Mouse (Mus musculus) G1E-ER4 (cell line): ENCODE results near the gene Acer2. TPM values are rescaled to one million over a fixed set of nuclear protein-coding genes. Genes with fewer than 3 reads are reported as not detected.

Experiments
- GATA1 ChIP-seq: IDR thresholded peaks from one replicate; pipeline ENCODE4 v1.8.0; 2012; ENCODE audit warnings: low read length, inconsistent platforms
- polyA plus RNA-seq: library from polyadenylated mRNA; stranded (reverse); fragments of >175 nt; gene quantifications from 2 replicates; pipeline ENCODE4 v1.2.3, GENCODE M21; 2012

Gene Acer2
- polyA plus RNA-seq = not detected in 2 replicates

DNA sequence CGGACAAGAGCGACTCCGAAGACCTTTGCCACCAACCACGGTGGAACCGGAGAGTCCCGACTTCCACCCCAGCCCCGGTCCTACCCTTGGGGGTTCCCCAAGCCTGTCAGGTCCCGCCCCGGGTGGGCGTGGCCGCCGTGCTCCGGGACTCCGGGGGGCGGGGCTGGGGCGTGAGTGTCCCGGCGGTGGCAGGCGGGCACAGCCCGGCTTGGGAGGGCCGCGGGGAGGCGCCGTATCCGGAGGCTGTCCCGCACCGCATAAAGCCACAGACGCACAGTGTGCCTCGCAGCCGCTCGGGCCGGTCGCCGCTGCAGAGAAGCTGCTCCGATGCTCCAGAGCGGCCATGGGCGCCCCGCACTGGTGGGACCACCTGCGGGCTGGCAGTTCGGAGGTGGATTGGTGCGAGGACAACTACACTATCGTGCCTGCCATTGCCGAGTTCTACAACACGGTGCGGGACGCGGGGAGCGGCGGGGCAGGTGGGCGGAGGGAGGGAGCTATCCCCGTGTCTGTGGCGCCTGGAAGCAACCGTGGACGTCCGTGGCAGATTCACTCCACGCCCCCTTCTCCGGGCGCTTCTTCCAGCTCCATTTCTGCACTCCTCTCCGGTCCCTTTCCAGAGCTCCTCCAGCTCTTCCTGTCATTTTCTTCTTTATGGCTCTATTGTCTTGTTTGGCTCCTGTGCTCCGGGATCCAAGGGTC is at the start of gene Acer2:
TSS of gene Acer2 (plus strand) at position 251 of the 702 bp plus-strand sequence.
- no peak for TF ChIP-seq GATA1

DNA sequence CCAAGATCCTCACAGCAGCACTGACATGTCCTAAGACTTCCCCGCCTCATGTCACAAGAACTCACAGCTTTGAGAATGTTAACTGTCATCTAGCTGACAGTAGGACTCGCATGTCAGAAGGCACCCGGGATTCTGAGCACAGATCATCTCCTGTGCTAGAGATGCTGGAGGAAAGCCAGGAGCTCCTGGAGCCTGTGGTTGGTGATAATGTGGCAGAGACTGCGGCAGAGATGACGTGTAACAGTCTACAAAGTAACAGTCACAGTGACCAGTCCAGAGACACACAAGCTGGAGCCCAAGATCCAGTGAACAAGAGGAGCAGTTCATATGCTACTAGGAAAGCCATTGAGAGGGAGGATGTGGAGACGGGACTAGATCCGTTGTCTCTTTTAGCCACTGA is 49.1 kb upstream of the Acer2 start:
- TF ChIP-seq GATA1 = no peak

DNA sequence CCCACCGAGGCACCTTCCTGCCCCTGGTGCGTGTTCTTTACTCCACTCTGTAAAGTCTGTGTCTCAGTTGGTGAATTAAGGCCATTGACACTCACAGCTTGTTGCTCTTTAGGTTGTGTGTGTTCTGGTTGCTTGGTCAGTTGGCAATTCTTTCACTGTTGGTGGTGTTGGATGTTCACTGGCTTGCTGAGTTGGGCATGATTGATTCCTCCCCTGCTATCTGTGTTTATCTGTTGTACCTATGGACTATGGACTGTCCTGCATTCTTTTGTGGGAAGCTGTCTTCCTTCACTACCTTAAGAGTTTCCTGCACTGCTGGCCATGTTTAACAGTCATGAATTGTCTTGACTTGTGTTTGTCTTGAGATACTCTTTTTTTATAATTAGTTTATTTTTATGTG is 42.3 kb upstream of the Acer2 start:
- no peak for TF ChIP-seq GATA1

DNA sequence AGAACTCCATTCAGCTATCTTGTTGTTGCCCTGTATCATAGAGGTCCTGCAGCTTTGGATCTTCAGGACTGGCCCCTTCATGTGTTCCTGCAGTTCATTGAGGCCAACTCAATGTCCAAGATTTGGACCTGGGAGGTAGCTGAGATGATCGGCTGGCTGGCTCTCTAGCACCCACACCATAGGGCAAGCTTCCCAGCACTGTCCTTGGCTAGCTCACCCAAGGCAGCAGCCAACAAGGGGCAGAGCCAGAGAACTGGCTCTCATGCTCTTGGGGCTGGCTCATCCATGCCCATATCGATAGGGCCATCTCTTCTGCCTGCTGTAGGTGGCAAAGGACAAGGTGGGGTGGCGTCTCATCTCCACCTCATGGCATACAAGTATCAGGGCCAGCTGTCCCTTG is 28.8 kb upstream of the Acer2 start:
- no peak for TF ChIP-seq GATA1

DNA sequence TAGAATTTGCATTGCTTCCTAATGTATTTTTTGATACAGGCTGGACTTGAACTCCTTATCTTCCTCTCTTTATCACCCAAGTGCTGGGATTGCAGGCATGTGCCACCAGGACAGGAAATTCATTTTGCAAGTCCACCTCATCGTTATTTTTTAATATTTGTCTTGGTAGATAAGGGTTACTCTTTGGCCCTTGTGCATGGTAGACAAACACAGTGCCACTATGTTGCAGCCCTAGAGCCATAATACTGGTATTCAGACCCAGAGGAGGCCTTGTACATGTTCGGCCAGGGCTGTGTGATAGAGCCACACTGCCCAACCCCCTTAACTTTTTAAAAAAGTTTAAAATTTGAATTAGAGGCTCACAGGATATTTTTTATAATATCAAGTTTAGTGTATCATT is 26.9 kb upstream of the Acer2 start:
- TF ChIP-seq GATA1 = no peak

DNA sequence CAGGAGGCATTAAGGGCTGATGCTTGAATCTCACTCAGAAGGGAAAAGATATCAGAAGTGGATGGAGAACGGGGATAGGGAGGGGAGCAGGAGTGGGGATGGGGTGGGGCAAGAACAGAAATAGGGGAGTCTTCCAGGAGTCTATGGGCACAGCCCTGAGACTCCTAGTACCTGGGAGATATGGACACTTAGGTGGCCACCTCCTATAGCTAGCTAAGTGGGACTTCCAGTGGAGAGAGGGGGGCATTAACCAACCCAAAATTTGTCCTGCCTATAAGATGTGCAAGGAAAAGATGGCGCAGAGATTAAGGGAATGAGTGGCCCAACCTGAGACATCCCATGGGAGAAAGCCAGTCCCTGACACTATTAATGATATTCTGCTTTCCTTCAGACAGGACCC is 22.9 kb upstream of the Acer2 start:
- TF ChIP-seq GATA1 = no peak

DNA sequence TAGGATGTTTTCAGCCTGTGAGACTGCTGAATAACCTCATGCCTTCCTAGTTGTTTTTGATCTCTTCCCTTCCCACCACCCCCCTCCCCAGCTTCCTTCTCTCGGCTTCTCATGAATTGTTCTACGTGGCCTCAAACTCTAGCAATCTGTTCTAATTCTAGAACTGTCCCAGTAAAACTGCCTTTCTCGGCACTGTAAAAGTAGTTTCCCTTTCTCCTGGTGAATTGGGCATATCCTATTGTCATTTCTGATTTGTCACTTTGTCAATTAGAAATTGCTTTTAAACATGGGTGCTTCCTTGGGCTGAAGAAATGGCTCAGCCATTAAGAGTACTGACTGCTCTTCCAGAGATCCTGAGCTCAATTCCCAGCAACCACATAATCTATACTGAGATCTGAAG is 22.2 kb upstream of the Acer2 start:
- TF ChIP-seq GATA1 = no peak

DNA sequence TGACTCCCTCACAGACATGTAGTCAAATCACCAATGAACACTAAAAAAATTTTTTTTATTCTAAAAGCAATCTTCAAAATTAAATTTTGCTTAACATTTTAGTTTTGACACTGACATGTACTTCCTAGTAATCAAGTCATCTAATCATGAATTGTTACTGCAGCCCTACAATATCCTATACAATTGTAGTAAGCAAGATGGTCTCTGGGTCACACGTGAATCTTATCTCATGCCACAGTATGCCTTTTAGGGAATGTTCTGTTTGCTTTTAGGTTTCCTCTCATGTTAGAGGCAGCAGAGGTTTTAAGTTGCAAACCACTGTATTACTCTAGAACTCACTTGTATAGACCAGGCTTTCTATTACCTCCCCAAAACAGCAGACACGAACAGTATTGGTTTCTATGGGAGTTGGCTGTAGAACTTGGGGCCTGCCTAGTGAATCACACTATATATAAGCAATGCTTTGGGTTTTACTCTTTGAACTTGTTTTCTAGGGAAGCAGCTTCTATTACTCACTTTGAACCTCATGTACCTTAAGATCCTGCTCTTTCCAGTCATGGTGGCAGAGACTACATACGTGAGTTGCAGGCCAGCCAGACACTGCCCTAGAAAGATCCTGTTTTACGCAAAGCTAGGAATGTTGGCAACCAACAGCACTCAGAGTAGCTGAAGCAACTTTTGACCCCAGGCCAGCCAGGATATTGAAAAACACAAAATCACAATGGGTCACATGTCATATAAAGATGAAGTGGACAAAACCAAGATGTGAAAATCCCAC is 21.2 kb upstream of the Acer2 start:
- TF ChIP-seq GATA1 = no peak

DNA sequence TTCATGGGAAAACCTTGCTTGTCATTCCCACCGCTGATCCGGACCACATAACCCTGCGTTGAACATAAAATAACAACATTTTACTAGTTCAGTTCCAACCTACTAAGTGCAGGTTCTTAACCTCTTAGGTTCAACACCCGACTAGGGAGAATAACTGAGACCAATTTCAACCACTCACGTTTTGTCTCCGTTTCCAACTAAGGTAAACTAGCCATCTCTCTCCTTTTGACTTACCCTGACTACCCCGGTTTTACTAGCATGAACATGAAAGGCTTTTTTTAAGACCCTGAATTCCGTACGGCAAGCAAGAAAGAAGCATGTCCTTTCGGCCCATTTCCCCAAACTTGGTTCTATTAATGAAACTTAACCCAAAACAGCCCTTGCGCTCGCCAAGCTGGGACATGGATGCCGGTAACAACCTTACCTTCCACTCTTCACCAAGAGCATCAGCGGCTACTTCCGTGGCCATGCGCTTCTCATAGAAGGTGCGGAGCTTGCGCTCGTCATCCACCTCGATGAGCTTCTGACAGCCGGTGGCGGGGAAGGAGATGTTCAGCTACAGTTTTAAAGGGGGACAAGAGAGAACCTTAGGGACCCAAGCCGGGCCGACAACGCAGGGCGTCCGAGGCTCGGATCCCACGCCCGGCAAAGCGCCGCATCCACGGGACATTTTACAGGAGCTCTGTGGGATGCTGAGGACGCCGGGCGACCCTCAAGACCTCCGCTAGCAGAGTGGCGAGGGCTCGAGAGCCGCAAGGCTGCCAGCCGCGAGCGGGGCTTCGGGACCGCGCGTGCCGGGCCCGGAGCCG is 17.7 kb upstream of the Acer2 start:
- TF ChIP-seq GATA1 = no peak

DNA sequence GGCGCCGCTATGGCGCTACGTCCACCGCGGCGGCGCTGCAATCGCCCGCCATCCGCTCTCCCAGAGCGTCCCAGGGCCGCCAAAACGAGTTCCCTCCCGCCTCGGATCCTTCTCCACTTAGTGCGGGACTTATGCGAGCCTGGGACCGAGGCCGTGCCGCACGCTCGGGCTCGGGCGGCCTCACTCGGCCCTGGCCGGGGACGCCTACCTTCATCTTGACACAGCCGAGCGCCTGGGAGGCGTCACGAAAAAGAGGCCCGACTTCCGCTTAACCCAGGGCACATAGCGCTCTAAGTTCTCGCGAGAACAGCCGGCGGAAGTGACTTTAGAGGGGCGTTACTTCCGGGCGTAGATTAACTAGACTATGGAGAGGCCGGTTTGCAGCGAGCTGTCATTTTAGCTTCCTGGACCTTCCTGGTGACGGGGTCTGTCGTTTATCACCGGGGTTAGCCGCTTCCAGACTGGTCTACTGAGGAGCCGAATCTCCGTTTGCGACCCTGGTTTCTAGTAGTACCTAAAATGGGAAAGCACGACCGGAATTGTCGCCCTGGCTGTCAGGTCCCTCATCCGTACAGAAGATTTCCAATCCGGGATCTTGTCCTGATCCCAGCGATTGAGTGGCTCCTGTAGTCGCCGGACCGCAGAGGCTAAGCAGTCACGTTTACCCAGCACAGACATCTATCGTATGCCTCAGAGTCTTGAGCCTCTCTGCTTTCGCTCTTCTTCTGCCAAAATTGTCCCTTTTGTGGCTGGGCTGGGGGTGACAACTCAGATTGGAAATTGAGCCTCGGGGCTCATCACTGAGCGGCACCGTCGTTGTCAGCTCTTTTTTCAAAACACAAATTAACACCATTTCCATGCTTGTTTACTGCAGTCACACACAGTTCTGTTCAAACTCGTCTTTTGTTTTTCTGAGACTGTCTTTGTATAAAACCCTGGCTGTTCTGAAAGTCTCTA is 16.8 kb upstream of the Acer2 start, which contains the start of gene Rps6:
TSS of gene Rps6 (minus strand) at position 300 of the 957 bp plus-strand sequence.
- TF ChIP-seq GATA1 = no peak

DNA sequence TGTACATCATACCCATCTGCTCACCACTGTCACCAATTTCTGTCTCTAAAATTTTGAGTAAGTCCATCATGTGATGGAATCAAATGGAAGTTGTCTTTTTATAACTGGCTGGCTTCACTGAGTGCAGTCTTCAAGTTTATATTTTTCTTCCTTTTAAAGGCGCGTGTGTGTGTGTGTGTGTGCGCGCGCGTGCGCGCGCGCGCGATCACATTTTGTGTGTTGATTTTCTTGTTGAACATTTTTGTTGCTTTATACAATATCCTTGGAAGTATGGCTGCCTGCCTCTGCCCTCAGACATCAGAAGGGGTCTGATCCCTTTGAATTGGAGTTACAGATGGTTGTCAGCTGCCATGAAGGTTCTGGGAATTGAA is 16.1 kb upstream of the Acer2 start:
- no peak for TF ChIP-seq GATA1

DNA sequence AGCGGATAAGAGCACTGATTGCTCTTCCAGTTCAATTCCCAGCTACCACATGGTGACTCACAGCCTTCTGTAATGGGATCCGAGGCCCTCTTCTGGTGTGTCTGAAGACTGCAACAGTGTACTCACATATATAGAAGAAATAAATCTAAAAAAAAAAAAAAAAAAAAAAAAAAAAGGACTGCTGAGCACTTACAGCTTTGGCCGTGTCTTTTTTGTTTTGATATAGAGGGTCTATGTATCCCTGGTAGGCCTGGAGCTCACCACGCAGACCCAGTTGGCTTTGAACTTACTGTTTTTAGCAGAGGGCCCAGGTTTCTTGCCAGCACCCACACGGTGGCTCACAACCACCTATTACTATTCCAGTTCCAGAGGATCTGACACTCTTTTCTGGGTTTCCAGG is 10.1 kb upstream of the Acer2 start:
- TF ChIP-seq GATA1 = no peak

DNA sequence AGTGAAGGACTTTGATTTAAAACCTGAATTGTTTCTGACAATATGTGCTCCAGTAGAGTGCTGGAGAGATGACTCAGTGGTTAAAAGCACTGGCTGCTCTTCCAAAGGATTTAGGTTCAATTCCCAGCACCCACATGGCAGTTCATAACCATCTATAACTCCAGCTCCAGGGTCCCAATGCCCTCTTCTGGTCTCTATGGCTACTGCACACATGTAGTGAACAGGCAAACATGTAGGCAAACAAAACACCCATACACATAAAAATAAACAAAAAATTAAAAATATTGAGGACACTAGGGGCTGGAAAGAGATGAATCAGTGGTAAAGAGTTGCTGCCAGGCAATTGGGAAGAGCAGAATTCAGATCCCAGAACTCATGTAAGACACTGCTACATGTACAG is 2.2 kb upstream of the Acer2 start:
- no peak for TF ChIP-seq GATA1

DNA sequence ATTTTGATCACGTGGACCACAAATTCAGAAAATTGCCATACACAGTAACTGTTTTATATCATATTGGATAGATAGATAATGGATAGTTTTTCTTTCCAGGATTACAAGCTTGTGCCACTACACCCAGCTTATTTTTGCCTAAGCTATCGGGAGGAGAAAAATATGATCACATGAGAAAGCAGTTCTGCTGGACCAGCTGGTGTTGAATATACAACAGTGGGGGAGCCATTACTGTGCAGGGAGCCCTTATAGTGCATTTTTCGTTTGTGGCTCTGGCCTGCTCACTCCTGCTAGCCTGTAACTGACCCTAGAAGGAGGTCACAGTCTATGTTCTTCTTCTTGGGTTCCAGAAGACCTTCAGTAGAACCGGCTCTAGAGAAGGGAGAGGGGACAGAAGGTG is 1.1 kb upstream of the Acer2 start:
- no peak for TF ChIP-seq GATA1

DNA sequence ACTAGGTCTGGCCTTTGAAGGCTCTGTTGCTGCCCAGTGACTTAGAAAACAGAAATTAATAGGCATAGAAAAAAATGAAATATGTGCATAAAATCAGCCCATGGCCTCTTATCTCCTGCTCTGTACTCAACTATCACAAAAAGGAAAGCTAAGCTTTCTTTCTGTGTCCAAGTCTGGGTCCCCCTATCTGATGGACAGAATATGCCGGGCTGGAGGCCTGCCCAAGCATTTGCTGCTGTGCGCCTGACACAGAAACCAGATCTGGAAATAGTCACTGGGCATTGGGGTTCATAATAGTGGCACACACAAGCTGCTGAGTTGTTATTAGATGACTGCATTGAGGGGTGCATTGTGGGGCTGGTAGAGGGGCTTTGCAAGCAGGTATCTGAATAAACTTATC is 5.3 kb downstream of the Acer2 start:
- no peak for TF ChIP-seq GATA1

DNA sequence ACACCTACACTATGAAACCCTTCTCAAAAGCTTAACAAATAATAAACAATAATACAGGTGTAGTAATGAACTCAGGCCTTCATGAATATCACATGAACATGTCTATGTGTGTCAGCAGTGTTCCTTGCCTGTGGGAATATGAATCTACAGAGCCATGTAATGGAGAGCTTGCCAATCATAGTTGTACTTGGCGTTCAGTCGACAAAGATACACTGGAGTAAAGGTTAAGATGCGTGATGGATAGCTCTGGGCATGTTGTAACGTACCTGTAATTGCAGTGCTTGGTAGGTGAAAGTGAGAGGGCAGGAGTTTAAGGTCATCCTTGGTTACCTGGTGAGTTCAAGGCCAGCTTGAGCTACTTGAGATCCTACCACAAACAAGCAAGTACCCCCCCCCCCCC is 7.0 kb downstream of the Acer2 start:
- TF ChIP-seq GATA1 = no peak
